Mouse (Mus musculus) spleen, postnatal 36 days (tissue): ENCODE measurements around the gene Prm2.

Source experiments
- DNase-seq, 2 experiments: peaks; one replicate each; pipeline ENCODE4 v3.0.0; 2022; ENCODE audit warnings: low spot score in 2 of 2, mixed read lengths in 1 of 2

Prm2 gene

DNA sequence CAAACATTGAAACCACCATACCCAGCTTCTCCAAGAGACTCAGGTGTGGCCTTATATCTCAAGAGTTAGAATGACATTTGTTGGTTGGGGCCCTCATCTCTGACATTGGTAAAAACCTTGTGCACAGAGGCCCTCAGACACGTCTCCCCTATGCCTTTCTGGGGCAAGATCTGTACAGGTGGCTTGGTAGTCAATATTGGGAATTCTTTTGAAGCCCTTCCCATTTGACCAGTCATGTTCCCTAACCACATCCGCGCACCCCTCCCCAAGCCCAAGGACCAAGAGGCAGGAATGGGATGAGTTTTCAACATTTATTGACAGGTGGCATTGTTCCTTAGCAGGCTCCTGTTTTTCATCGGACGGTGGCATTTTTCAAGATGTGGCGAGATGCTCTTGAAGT, at the start of gene Prm2:
Prm2 (minus strand) TSS at position 101 of the 400 bp plus-strand sequence.
- DNase-seq: no peak

DNA sequence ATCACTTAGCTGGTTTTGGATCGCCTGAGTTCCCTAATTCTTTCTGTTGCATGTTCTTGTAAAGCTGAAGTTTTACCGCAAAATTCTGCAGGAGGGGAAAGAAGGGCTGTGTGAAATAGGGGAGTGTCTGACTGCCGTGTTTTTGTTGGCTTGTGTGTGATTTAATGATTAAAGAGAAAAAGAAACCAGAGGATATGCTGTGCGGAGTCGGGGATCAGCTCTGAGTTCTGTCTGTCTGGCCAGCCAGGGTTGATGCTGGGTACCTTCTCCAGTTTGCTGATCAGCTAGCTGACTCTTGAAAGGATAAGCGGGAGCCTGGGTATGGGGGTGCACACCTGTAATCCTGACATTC, 48.4 kb upstream of the Prm2 start:
- no peak for DNase-seq

- DNase-seq: peak; percentile 77 to 79
Measured at GRCm38 (mm10) chr16:10843486-10844318, 47.8 kb upstream of the Prm2 start.

DNA sequence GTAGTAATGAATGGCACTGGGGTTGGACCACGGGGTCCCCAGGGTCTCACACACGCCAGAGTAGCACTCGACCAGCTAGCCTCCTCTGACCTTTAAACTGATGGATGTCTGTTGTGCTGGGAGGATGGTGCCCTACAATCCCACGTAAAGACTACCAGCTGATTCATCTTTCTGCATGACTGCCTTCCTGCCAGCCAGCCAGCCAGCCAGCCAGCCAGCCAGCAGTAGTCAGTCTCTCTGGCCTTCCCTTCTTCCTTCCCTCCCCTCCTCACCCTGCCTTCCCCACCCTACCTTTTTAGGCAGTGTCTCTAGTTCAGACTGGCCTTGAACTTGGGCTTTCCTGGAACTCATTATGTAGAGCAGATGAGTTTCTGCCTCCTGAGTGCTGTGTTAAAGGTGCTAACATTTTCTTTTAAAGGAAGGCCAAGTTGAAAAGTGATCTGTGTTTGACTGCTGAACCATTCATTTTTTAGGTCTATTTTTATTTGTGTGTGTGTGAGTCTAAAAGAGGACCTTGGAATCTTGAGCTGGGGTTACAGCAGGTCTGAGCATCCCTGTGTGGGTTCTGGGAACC, 46.4 kb upstream of the Prm2 start:
- no peak for DNase-seq

GRCm38 (mm10) chr16:10840018-10840417, 44.1 kb upstream of the Prm2 start:
- no peak for DNase-seq

DNA sequence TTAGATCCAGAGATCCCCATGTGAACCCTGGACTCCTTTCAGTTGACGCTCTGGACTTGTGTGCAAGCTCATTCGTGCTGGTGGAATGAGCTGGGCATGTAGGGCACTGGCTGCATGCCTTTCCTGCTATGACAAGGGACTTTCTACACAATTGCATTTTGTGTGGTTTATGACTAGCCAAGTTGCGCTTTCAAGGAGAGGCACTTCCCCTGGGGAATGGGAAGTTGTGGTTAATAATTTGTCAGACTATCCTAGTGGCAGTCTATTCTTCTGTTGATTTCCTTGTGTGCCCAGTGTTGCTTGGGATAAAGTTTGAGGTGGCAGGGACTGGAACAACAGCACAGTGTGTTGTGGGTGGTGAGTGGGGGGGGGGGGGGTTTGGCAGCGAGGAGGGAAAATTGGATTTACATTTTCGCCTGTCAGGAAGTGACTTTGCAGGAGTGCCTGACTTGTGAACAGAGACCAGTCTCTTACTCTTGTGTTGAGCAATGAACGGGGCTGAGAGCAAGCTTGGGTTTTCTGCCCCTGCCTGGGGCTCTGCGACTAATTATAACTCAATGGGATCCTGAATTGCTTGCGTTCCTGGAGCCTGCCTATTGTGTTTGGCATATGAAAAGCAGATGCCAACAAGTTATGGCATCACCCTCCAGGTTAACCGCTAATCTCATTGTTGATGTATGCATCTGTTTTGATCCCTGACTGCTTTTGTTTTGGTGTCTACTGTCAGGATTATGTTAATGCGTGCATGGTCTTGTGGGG, 42.7 kb upstream of the Prm2 start:
- peak in 1 of 2 experiments; percentile 25 for DNase-seq

GRCm38 (mm10) chr16:10837903-10838302, 42.0 kb upstream of the Prm2 start:
- no peak for DNase-seq

- DNase-seq: no peak
Measured at GRCm38 (mm10) chr16:10837250-10837649, 41.3 kb upstream of the Prm2 start.

- no peak for DNase-seq
Measured at GRCm38 (mm10) chr16:10836388-10836787, 40.5 kb upstream of the Prm2 start.

GRCm38 (mm10) chr16:10834911-10835587, 39.1 kb upstream of the Prm2 start, which contains the start of gene Rmi2:
Gene Rmi2 (plus strand): TSS chr16:10835059.
- peak; percentile 85 to 86 for DNase-seq

GRCm38 (mm10) chr16:10834542-10834910, 38.6 kb upstream of the Prm2 start:
- DNase-seq: no peak

DNA sequence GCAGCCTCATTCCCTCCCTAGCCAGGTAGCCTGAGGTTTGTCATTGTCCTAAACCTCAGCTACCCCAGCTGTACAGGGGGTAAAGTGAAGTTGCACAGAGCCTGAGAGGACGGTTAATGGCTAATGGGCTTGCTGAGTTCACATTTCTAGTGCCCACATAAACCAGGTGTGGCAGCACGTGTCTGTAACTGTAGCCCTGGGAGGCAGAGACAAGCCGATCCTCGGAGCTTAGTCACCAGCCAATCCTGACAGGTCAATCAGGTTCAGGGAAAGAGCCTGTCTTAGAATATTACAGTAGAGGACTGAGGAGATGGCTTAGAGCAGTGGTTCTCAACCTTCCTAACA, 32.5 kb upstream of the Prm2 start:
- DNase-seq: no peak

DNA sequence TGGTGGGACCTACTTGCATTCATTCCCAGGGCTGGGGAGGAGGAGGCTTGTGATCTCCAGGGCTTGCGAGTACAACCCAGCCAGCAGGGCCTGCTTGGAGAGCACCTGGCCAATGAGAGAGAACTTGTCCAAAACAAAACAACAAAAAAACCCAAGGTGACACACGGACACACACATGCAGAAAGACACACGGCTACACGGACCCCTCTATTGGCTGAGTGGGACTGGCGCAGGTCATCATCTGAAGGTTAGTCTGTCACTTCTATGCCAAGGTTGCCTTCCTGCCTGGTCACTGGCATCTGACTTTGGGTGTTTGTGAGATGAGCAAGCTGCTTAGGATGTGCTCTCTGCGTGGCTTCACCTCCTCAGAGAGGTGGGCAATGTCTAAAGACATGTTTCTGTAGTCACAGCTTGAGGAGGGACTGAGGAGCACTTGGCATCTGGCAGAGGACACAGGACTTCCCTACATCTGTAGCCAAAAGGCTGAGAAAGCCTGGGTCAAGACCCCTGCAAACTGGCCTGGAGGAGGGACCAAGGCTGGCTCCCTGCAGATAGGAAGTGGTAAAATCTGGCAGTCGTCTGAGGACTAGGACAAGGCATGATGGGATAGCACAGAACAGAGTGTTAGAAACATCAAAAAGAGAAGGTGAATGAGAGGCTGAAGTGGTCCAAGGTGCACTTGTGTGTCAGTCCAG, 32.0 kb upstream of the Prm2 start:
- no peak for DNase-seq

DNA sequence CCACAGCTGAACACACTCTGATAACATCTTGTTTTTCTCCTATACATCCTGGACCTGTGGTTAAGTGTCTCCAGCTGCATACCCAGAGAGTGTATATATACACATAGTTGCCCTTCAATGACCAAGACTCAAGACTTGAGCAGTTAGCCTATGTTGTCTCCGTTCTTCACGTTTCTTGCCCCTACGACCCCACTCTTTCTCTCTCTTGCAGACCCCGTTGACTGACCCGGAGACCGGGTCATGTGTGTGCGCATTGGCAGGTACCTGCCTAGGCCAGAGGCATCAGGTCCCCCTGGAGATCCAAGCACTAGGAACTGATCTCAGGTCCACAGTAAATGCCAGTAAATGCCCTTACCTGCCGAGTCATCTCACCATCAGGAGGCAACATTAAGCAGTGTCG, 31.3 kb upstream of the Prm2 start:
- DNase-seq: no peak

GRCm38 (mm10) chr16:10825840-10826239, 29.9 kb upstream of the Prm2 start:
- DNase-seq: no peak

GRCm38 (mm10) chr16:10824536-10824935, 28.6 kb upstream of the Prm2 start:
- no peak for DNase-seq

DNA sequence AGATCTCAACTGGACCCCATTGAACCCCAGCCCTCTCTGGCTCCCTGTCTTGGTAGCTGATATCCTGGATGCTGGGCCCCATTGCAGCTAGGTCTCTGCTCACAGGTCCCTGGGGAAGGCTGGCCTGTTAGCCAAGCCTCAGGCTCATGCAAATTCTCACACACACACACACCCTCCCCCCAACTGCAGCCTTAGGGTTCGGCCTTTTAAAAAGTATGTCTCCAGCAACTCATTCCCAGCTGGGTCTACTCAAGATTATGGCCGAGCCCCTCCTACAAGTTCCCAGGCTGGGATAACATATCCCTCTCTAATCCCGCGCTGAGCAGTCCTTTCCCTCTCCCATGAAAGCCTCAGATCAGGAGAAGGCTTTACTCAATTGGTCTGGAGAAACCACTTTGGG, 25.5 kb upstream of the Prm2 start:
- DNase-seq: no peak

GRCm38 (mm10) chr16:10819966-10820365, 24.0 kb upstream of the Prm2 start:
- DNase-seq: no peak

DNA sequence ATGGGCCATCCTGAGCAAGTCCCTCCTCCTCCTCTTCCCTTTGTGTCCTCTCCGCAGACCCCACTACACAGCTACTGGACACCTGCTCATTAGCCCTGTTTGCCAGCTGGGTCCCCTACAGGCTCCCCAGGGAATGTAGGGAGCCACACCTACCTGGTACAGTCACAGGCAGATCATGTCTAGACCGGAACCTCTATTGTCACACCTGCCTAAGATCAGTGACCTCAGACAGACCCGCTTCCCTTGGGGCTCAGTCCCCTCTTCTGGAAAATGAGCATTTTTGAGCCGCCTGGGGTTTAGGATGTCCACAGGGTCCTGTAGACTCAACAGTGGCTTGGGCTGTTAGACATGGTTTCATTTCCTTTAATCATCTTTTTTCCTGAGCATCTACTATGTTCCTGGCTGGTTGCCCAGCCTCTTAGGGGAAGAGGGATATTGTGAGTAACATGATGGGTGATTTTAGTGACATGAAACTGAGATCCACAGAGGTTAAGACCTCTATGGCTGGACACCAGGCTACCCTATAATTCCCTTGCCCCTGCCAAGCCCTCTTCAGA, 22.7 kb upstream of the Prm2 start:
- no peak for DNase-seq

DNA sequence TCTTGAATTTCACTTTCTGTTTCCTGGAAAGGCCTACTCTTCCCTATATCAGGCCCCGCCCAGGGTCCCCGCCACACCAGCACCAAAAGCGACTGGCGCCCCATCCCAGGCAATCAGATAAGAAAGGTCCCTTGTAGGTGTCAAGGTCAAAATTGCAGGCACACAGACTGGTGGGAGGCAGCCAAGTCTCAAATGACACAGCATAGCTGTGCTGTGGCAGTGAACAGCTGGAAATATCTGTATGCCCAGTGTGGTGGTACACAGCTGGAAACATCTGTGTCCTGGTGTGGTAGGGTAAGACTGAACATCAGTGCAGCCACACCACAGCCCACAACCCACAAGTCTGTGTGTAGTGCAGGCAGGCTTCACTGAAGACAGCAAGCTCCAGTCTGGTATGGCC, 18.9 kb upstream of the Prm2 start:
- DNase-seq: no peak

- no peak for DNase-seq
Measured at GRCm38 (mm10) chr16:10813726-10814125, 17.8 kb upstream of the Prm2 start.
